Mouse (Mus musculus): ENCODE measurements around the gene Trib2. TPM values are rescaled to one million over a fixed set of nuclear protein-coding genes. Genes with fewer than 3 reads are reported as not detected.

Trib2 gene
- total RNA-seq, 1 experiment from 2014 or later: 5.5 TPM

- no peak for ATAC-seq (replicated peaks; ENCODE audit: insufficient number of reproducible peaks, low FRiP score, low TSS enrichment, poor library complexity, severe bottlenecking)
Observed at GRCm38 (mm10) chr12:15795886-15796285, 20.8 kb downstream of the Trib2 start.

- no peak for ATAC-seq (replicated peaks; ENCODE audit: insufficient number of reproducible peaks, low FRiP score, low TSS enrichment, poor library complexity, severe bottlenecking)
Observed at GRCm38 (mm10) chr12:15793336-15793735, 23.4 kb downstream of the Trib2 start.

GRCm38 (mm10) chr12:15790181-15790580, 26.5 kb downstream of the Trib2 start:
- ATAC-seq (replicated peaks; ENCODE audit: insufficient number of reproducible peaks, low FRiP score, low TSS enrichment, poor library complexity, severe bottlenecking): no peak

- no peak for ATAC-seq (replicated peaks; ENCODE audit: insufficient number of reproducible peaks, low FRiP score, low TSS enrichment, poor library complexity, severe bottlenecking)
Observed at GRCm38 (mm10) chr12:15777047-15777446, 39.7 kb downstream of the Trib2 start.

GRCm38 (mm10) chr12:15771686-15772085, 45.0 kb downstream of the Trib2 start:
- no peak for ATAC-seq (replicated peaks; ENCODE audit: insufficient number of reproducible peaks, low FRiP score, low TSS enrichment, poor library complexity, severe bottlenecking)

GRCm38 (mm10) chr12:15768536-15768935, 48.2 kb downstream of the Trib2 start:
- ATAC-seq (replicated peaks; ENCODE audit: insufficient number of reproducible peaks, low FRiP score, low TSS enrichment, poor library complexity, severe bottlenecking): no peak

- no peak for ATAC-seq (replicated peaks; ENCODE audit: insufficient number of reproducible peaks, low FRiP score, low TSS enrichment, poor library complexity, severe bottlenecking)
Observed at GRCm38 (mm10) chr12:15765996-15766395, 50.7 kb downstream of the Trib2 start.

GRCm38 (mm10) chr12:15765238-15765637, 51.5 kb downstream of the Trib2 start:
- ATAC-seq (replicated peaks; ENCODE audit: insufficient number of reproducible peaks, low FRiP score, low TSS enrichment, poor library complexity, severe bottlenecking): no peak

- ATAC-seq (replicated peaks; ENCODE audit: insufficient number of reproducible peaks, low FRiP score, low TSS enrichment, poor library complexity, severe bottlenecking): no peak
Observed at GRCm38 (mm10) chr12:15761453-15762116, 55.1 kb downstream of the Trib2 start.

- no peak for ATAC-seq (replicated peaks; ENCODE audit: insufficient number of reproducible peaks, low FRiP score, low TSS enrichment, poor library complexity, severe bottlenecking)
Observed at GRCm38 (mm10) chr12:15760684-15761083, 56.0 kb downstream of the Trib2 start.

- no peak for ATAC-seq (replicated peaks; ENCODE audit: insufficient number of reproducible peaks, low FRiP score, low TSS enrichment, poor library complexity, severe bottlenecking)
Observed at GRCm38 (mm10) chr12:15758866-15759265, 57.9 kb downstream of the Trib2 start.

- ATAC-seq (replicated peaks; ENCODE audit: insufficient number of reproducible peaks, low FRiP score, low TSS enrichment, poor library complexity, severe bottlenecking): no peak
Observed at GRCm38 (mm10) chr12:15757351-15757750, 59.4 kb downstream of the Trib2 start.

GRCm38 (mm10) chr12:15755030-15755690, 61.6 kb downstream of the Trib2 start:
- ATAC-seq (replicated peaks; ENCODE audit: insufficient number of reproducible peaks, low FRiP score, low TSS enrichment, poor library complexity, severe bottlenecking): no peak

- ATAC-seq (replicated peaks; ENCODE audit: insufficient number of reproducible peaks, low FRiP score, low TSS enrichment, poor library complexity, severe bottlenecking): no peak
Observed at GRCm38 (mm10) chr12:15754602-15755001, 62.1 kb downstream of the Trib2 start.

- ATAC-seq (replicated peaks; ENCODE audit: insufficient number of reproducible peaks, low FRiP score, low TSS enrichment, poor library complexity, severe bottlenecking): no peak
Observed at GRCm38 (mm10) chr12:15749646-15750195, 67.0 kb downstream of the Trib2 start.

- ATAC-seq (replicated peaks; ENCODE audit: insufficient number of reproducible peaks, low FRiP score, low TSS enrichment, poor library complexity, severe bottlenecking): no peak
Observed at GRCm38 (mm10) chr12:15745752-15746151, 71.0 kb downstream of the Trib2 start.
